Mouse (Mus musculus) heart, embryonic 10.5 days (tissue): ENCODE measurements at regions not wholly inside any gene's neighbourhood (a gene's known extent, or its start where the extent isn't known, plus 50 kb on each side); places are given as distances from the start of the nearest gene placed in this dataset.

Experiments
- DNase-seq: peaks from one replicate; pipeline ENCODE4 v3.0.0-alpha.2; 2017; ENCODE audit warnings: low spot score
- H3K27ac ChIP-seq: fragments of 300-500 bp; sonication (generic); 2 replicates; pipeline ENCODE4 v1.5.1; 2016; ENCODE audit warnings: mild to moderate bottlenecking
- H3K27me3 ChIP-seq: fragments of 300-500 bp; sonication (generic); 2 replicates; pipeline ENCODE4 v1.6.1; 2016; ENCODE audit warnings: mild to moderate bottlenecking; ENCODE audit not compliant: poor library complexity, insufficient read depth, severe bottlenecking
- H3K36me3 ChIP-seq: fragments of 300-500 bp; sonication (generic); 2 replicates; pipeline ENCODE4 v1.6.1; 2016; ENCODE audit warnings: mild to moderate bottlenecking, moderate library complexity
- H3K4me1 ChIP-seq: fragments of 300-500 bp; sonication (generic); 2 replicates; pipeline ENCODE4 v1.6.1; 2016; ENCODE audit warnings: mild to moderate bottlenecking
- H3K4me3 ChIP-seq: fragments of 300-500 bp; sonication (generic); 2 replicates; pipeline ENCODE4 v1.5.1; 2016; ENCODE audit warnings: mild to moderate bottlenecking, moderate library complexity
- H3K9me3 ChIP-seq: fragments of 300-500 bp; sonication (generic); 2 replicates; pipeline ENCODE4 v1.6.1; 2016; ENCODE audit warnings: mild to moderate bottlenecking, moderate library complexity
- WGBS: fragments of 180-500 bp; shearing (Covaris S2); methylation state at CpG from one replicate; pipeline ENCODE4 v1.1.7; 2016; 5-methylcytosine and 5-hydroxymethylcytosine counted together

DNA sequence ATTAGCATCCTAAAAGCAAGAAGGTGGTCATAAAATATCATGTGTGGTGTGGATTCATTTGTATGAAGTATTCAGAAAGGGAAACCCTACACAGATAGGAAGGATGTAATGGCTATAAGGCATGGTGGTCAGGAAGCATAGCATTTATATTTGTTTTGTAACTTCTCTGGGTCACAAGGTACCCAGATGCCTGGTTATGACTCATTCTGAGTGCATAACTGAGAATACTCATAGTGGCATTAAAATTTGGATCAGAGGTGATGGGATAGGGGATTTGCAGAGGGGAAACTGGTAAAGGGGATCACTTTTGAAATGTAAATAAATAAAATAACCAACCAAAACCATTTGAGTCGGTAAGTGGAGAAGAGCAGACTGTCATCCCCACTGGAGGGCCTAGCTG is 738.8 kb upstream of the Lrrc4c start:
- WGBS = 88% methylated on average over 1 of the region's 1 CpGs
- Histone ChIP-seq H3K27me3 (no peaks in the 10 kb centered on the region), H3K36me3 (no peaks in the 10 kb centered on the region), H3K4me3 (no peak overlapping the region), H3K9me3 (no peaks in the 10 kb centered on the region), H3K27ac (no peak overlapping the region), H3K4me1 (no peaks in the 10 kb centered on the region)
- no peak for DNase-seq

DNA sequence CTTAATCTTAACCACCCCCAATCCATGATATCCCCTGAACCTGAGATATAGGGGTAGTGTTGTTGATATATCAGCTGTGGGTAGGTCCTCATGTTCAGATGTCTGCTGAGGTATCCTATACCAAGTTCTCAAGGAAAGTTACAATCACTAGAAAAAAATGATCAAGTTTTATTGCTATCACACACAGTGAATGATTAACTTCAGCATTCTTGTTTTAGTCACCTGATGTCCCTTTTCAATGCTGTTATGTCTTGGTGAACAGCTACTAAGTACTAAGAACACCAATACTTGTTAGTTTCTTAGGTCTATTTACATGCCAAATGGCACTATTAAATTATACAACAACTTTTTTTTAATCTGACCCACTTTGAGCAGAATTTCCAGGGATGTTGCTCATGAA is 732.0 kb upstream of the Lrrc4c start:
- H3K9me3 ChIP-seq = no peaks in the 10 kb centered on the region
- H3K27me3 ChIP-seq = no peaks in the 10 kb centered on the region
- no peak for DNase-seq
- H3K4me1 ChIP-seq = no peaks in the 10 kb centered on the region
- no peak overlapping the region for H3K27ac ChIP-seq
- no peaks in the 10 kb centered on the region for H3K36me3 ChIP-seq
- no peak overlapping the region for H3K4me3 ChIP-seq

DNA sequence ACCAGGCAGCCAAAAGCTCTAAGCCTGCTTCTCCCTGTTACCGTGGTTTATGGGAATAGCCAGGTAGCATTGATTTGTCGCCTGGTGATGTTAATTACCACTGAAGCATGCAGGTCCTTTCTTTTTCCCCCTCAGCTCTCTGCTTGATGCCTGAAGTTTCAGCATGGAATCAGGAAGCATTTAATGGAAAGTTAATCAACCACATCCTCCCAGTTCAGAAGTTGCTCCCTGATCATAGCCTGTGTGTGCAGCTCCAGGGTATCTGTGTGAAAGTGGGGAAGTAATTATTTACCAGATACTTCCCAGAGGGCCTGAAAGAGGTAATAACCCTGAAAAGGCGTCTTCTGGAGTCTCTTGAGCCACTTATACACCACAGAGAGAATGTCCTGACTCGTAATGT is 730.9 kb upstream of the Lrrc4c start:
- WGBS = 56% methylated on average over 4 of the region's 4 CpGs
- H3K27me3 ChIP-seq = no peaks in the 10 kb centered on the region
- H3K4me1 ChIP-seq = no peaks in the 10 kb centered on the region
- no peaks in the 10 kb centered on the region for H3K36me3 ChIP-seq
- DNase-seq = no peak
- H3K4me3 ChIP-seq = no peak overlapping the region
- H3K9me3 ChIP-seq = no peaks in the 10 kb centered on the region
- no peak overlapping the region for H3K27ac ChIP-seq

DNA sequence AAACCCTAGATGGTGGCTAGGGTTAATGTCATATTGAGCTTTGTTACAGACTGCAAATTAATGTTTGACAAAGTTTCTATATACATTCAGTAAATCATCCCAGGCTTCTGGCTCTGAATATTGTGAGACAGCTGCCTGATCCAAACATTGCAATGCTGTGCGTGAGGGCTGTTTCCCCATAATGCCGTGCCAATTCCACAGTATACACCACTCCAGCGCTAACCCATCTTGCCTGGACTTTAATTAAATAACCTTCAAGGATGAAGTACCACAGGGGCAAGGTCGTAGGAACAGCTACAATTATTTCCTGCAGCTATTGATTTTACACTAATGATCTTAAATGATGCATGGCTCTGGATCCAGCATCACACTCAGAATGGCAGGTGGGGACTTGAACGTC is 704.6 kb upstream of the Lrrc4c start:
- Histone ChIP-seq H3K36me3 (no peaks in the 10 kb centered on the region), H3K4me1 (no peaks in the 10 kb centered on the region), H3K27me3 (no peaks in the 10 kb centered on the region), H3K9me3 (no peaks in the 10 kb centered on the region), H3K4me3 (no peak overlapping the region), H3K27ac (no peak overlapping the region)
- DNase-seq = no peak
- 80% methylated on average over 5 of the region's 5 CpGs for whole genome bisulfite sequencing

DNA sequence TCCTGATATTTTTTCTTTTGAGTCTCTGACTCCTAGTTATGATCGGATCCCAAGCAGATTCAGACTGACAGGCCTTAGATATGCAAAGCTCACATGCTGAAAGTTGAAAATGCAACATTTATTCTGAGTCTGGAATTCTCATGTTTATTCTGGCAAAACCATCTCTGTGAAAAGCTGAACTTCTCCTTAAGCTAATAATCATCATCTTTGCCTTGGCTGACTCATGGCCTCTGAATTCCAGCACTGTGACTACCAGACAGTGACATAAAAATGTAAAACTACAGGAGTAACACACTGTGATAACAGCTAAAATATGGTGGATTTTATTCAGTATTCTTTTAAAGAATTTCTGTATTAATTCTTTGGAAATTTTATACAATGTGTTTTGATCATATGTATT is 680.4 kb upstream of the Lrrc4c start:
- H3K27ac ChIP-seq = no peak overlapping the region
- 85% methylated on average over 1 of the region's 1 CpGs for WGBS
- H3K4me3 ChIP-seq = no peak overlapping the region
- H3K27me3 ChIP-seq = no peaks in the 10 kb centered on the region
- H3K36me3 ChIP-seq = no peaks in the 10 kb centered on the region
- DNase-seq = no peak
- no peaks in the 10 kb centered on the region for H3K4me1 ChIP-seq
- H3K9me3 ChIP-seq = no peaks in the 10 kb centered on the region

DNA sequence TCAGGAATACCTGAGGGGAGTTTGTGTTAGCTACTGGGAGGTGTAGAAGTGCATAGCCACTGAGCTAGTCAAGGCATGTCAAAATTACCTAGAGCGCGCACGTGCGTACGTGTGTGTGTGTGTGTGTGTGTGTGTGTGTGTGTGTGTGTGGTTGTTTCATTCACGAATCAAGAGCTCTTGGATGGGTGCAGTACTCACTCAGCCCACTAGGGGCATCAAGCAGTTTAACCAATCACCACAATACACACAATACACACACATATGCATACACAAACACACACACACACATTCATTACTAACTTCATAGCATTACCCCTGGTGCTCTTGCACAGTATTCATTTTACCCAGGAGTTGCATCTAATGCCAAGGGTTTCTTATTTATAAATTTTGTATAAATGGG is 643.6 kb upstream of the Lrrc4c start:
- Histone ChIP-seq H3K4me1 (no peaks in the 10 kb centered on the region), H3K36me3 (no peaks in the 10 kb centered on the region), H3K27ac (no peak overlapping the region), H3K9me3 (no peaks in the 10 kb centered on the region), H3K27me3 (no peaks in the 10 kb centered on the region), H3K4me3 (no peak overlapping the region)
- no peak for DNase-seq
- WGBS = 85% methylated on average over 6 of the region's 6 CpGs

DNA sequence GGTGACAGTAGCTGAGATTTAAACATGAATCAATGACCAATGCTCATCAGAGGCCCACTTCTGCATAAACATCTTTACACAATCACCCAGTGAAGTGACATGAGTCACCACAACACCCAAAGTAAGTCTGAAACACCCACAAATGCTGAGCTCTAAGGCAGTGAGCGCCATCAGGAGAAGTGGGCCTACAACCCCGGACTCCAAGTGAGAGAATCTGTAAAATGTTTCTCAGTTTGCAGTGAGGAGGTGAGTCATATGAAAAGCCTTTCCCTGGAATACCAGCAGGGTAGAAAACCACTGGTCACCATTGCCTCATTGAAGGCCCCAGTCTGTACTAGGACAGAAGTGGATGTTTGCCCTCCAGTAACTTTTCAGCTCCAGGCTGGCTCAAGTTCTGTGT is 602.6 kb upstream of the Lrrc4c start:
- Histone ChIP-seq H3K36me3 (no peaks in the 10 kb centered on the region), H3K4me3 (no peak overlapping the region), H3K27ac (no peak overlapping the region), H3K9me3 (no peaks in the 10 kb centered on the region), H3K27me3 (no peaks in the 10 kb centered on the region), H3K4me1 (no peaks in the 10 kb centered on the region)
- WGBS = 87% methylated on average over 2 of the region's 2 CpGs
- DNase-seq = no peak
